ENCODE assay signal across 9 mouse cellular contexts in the genomic region with DNA sequence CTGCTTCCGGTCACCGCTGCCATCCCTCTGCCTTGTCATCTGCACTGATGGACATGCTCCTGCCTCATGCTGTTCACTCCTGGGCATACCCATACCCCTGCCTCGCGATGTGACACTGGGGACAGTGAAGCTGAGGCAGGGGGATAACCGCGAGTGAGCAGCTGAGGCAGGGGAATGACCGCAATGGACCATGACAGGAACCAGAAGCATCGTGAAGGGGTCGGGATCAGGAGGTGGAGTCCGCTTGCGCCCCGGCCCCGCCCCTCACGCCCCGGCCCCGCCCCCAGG. TPM values are rescaled to one million over a fixed set of nuclear protein-coding genes. Genes with fewer than 3 reads are reported as not detected.
DNase-seq lines count a peak whose midpoint lies in the region; ATAC-seq and TF ChIP-seq lines count a peak whose summit lies in the region.
"Had no signal": no experiment of that assay in that cellular context is flagged by ENCODE, and none has a peak within 500 bp of the region (broad histone marks: within the 10 kb centered on the region; RNA-seq: fewer than 3 reads in every experiment).

No protein-coding gene starts in this region.

- H3K4me2 ChIP-seq in embryonic facial prominence, embryonic 13.5 days, result peak overlapping the region; percentile 73
- H3K4me2 ChIP-seq in hindbrain, embryonic 15.5 days, result peak overlapping the region; percentile 93
- H3K4me2 ChIP-seq in midbrain, embryonic 16.5 days (ENCODE audit: low read length), result peak overlapping the region; percentile 79

- TF ChIP-seq CTCF in liver, adult 2 months (IDR thresholded peaks at IDR 0.05; ENCODE audit: low read depth, low read length), result no peak

- WGBS in liver, adult 2 months, result 28% methylated on average over 16 of the region's 16 CpGs
- WGBS in embryonic facial prominence, embryonic 13.5 days, result 31% methylated on average over 16 of the region's 16 CpGs
- 20% methylated on average over 16 of the region's 16 CpGs for WGBS in hindbrain, embryonic 15.5 days
- WGBS in midbrain, embryonic 16.5 days, result 26% methylated on average over 16 of the region's 16 CpGs

- H3K9ac ChIP-seq in liver, adult 2 months (ENCODE audit: low read depth, low read length), result peak overlapping the region; percentile 23
- H3K9ac ChIP-seq in embryonic facial prominence, embryonic 13.5 days, result peak overlapping the region; percentile 67; the same call in 1 of the 2 replicates
- H3K9ac ChIP-seq in hindbrain, embryonic 15.5 days, result peak overlapping the region; percentile 53
- H3K9ac ChIP-seq in midbrain, embryonic 16.5 days (ENCODE audit: low read depth, low read length), result peak overlapping the region; percentile 76

- peaks cover 61% of the 10 kb centered on the region for H3K9me3 ChIP-seq in embryonic facial prominence, embryonic 13.5 days
- peaks cover 6% of the 10 kb centered on the region; the same call in 1 of the 2 replicates for H3K9me3 ChIP-seq in hindbrain, embryonic 15.5 days
- H3K9me3 ChIP-seq in midbrain, embryonic 16.5 days (replicated peaks; ENCODE audit: control insufficient read depth, low read length, poor library complexity, severe bottlenecking), result peaks cover 23% of the 10 kb centered on the region; the same call in 1 of the 2 replicates

- H3K79me2 ChIP-seq in liver, adult 2 months (ENCODE audit: control insufficient read depth, insufficient read depth, low read length), result no peaks in the 10 kb centered on the region

- no peaks in the 10 kb centered on the region for H3K36me3 ChIP-seq in liver, adult 2 months (ENCODE audit: control insufficient read depth, insufficient read depth, low read length)
- peaks cover 30% of the 10 kb centered on the region for H3K36me3 ChIP-seq in embryonic facial prominence, embryonic 13.5 days
- H3K36me3 ChIP-seq in hindbrain, embryonic 15.5 days, result no peaks in the 10 kb centered on the region
- 0 out of 2 replicates have a peak, but pooled peaks cover 3% of the 10 kb centered on the region for H3K36me3 ChIP-seq in midbrain, embryonic 16.5 days (ENCODE audit: control insufficient read depth, insufficient read depth, low read length)

- ATAC-seq in embryonic facial prominence, embryonic 13.5 days (ENCODE audit: insufficient number of reproducible peaks, insufficient read depth, low FRiP score, low TSS enrichment, low read depth), result no peak
- ATAC-seq in hindbrain, embryonic 15.5 days (ENCODE audit: low FRiP score, low read depth), result peak; percentile 24
- peak; percentile 21 for ATAC-seq in midbrain, embryonic 16.5 days
- no peak for ATAC-seq in activated CD4-positive, CD25-positive, alpha-beta regulatory T cell, adult 4 months

- H3K27me3 ChIP-seq in liver, adult 2 months (ENCODE audit: control insufficient read depth, insufficient read depth, low read length), result no peaks in the 10 kb centered on the region
- H3K27me3 ChIP-seq in embryonic facial prominence, embryonic 13.5 days, result no peaks in the 10 kb centered on the region
- no peaks in the 10 kb centered on the region for H3K27me3 ChIP-seq in hindbrain, embryonic 15.5 days
- H3K27me3 ChIP-seq in midbrain, embryonic 16.5 days (ENCODE audit: control insufficient read depth, insufficient read depth, low read depth, low read length), result no peaks in the 10 kb centered on the region

- peak overlapping the region; percentile 20; the same call in 1 of the 2 replicates for H3K27ac ChIP-seq in liver, adult 2 months (replicated peaks; ENCODE audit: insufficient read depth, low read depth, low read length)
- no peak overlapping the region for H3K27ac ChIP-seq in embryonic facial prominence, embryonic 13.5 days
- no peak overlapping the region for H3K27ac ChIP-seq in hindbrain, embryonic 15.5 days (replicated peaks)
- peak overlapping the region; percentile 77 for H3K27ac ChIP-seq in midbrain, embryonic 16.5 days (ENCODE audit: low read length)

- peak overlapping the region; percentile 71 for H3K4me3 ChIP-seq in liver, adult 2 months (ENCODE audit: insufficient read depth, low read depth, low read length)
- peak overlapping the region; percentile 59 for H3K4me3 ChIP-seq in embryonic facial prominence, embryonic 13.5 days
- peak overlapping the region; percentile 62 for H3K4me3 ChIP-seq in hindbrain, embryonic 15.5 days
- peak overlapping the region; percentile 64 for H3K4me3 ChIP-seq in midbrain, embryonic 16.5 days (ENCODE audit: low read depth, low read length)

- DNase-seq in liver, adult 2 months (ENCODE audit: extremely low read depth, low read depth, low spot score), result no peak
- DNase-seq in liver, result no peak
- no peak for DNase-seq in adrenal gland, adult 8-10 months
- DNase-seq in spleen, adult 18-20 months, result no peak

- no peaks in the 10 kb centered on the region for H3K4me1 ChIP-seq in liver, adult 2 months (ENCODE audit: control insufficient read depth, insufficient read depth, low read length)
- no peaks in the 10 kb centered on the region for H3K4me1 ChIP-seq in embryonic facial prominence, embryonic 13.5 days
- 0 out of 2 replicates have a peak, but pooled peaks cover 3% of the 10 kb centered on the region for H3K4me1 ChIP-seq in hindbrain, embryonic 15.5 days (replicated peaks)
- H3K4me1 ChIP-seq in midbrain, embryonic 16.5 days (ENCODE audit: control insufficient read depth, insufficient read depth, low read length), result no peaks in the 10 kb centered on the region

- no peak for TF ChIP-seq POLR2A in liver, adult 2 months (IDR thresholded peaks at IDR 0.05; ENCODE audit: extremely low read depth, insufficient read depth, low read length)

RNA-seq across cellular contexts. Expression of a gene that starts 0.7 kb away (rescaled TPM):
- total RNA-seq in liver, adult 2 months (2014; rRNA removed), result 1.6 and 1.9 TPM in 2 replicates
- 6.4 and 9.7 TPM in 2 replicates for polyA plus RNA-seq in liver, adult 2 months (2012; rRNA removed)
- 3.8 and 4.4 TPM in 2 replicates for polyA plus RNA-seq in embryonic facial prominence, embryonic 13.5 days (2015; fragmentation: Nextera tagmentation; extraction: Ambion mirVana)
- polyA plus RNA-seq in hindbrain, embryonic 15.5 days (2015; fragmentation: Nextera tagmentation; extraction: Ambion mirVana), result 2.1 and 2.8 TPM in 2 replicates
- polyA plus RNA-seq in midbrain, embryonic 16.5 days (2015; fragmentation: Nextera tagmentation; extraction: Ambion mirVana), result 2.3 and 2.7 TPM in 2 replicates
- 1 to 10 TPM; 8.2 to 8.5 TPM for polyA plus RNA-seq in activated CD4-positive, CD25-positive, alpha-beta regulatory T cell, adult 4 months (2017; shearing (Covaris generic))
- 10 to 100 TPM in 1 of 4 experiments, 1 to 10 TPM in 3; 8.8 to 11.5 (median 9.1) TPM for total RNA-seq in adrenal gland, adult 8-10 months (2022)

RNA-seq across cellular contexts. Expression of a gene that starts 24.1 kb away (rescaled TPM):
- total RNA-seq in liver, adult 2 months (2014; rRNA removed), result not detected in 2 replicates
- polyA plus RNA-seq in liver, adult 2 months (2012; rRNA removed), result not detected in 2 replicates
- not detected in 2 replicates for polyA plus RNA-seq in embryonic facial prominence, embryonic 13.5 days (2015; fragmentation: Nextera tagmentation; extraction: Ambion mirVana)
- polyA plus RNA-seq in hindbrain, embryonic 15.5 days (2015; fragmentation: Nextera tagmentation; extraction: Ambion mirVana), result 0.16 TPM in 1 of 2 replicates, not detected in the other
- 0.22 TPM in 1 of 2 replicates, not detected in the other for polyA plus RNA-seq in midbrain, embryonic 16.5 days (2015; fragmentation: Nextera tagmentation; extraction: Ambion mirVana)
- not detected for polyA plus RNA-seq in activated CD4-positive, CD25-positive, alpha-beta regulatory T cell, adult 4 months (2017; shearing (Covaris generic))
- total RNA-seq in adrenal gland, adult 8-10 months (2022), result not detected
- total RNA-seq: left cerebral cortex, adult 8-10 months had no signal

RNA-seq across cellular contexts. Expression of a gene that starts 54.3 kb away (rescaled TPM):
- total RNA-seq in liver, adult 2 months (2014; rRNA removed), result not detected in 2 replicates
- not detected in 2 replicates for polyA plus RNA-seq in liver, adult 2 months (2012; rRNA removed)
- polyA plus RNA-seq in embryonic facial prominence, embryonic 13.5 days (2015; fragmentation: Nextera tagmentation; extraction: Ambion mirVana), result 0.18 TPM in 1 of 2 replicates, not detected in the other
- not detected in 2 replicates for polyA plus RNA-seq in hindbrain, embryonic 15.5 days (2015; fragmentation: Nextera tagmentation; extraction: Ambion mirVana)
- not detected in 2 replicates for polyA plus RNA-seq in midbrain, embryonic 16.5 days (2015; fragmentation: Nextera tagmentation; extraction: Ambion mirVana)
- polyA plus RNA-seq in activated CD4-positive, CD25-positive, alpha-beta regulatory T cell, adult 4 months (2017; shearing (Covaris generic)), result not detected
- total RNA-seq in adrenal gland, adult 8-10 months (2022), result not detected
- total RNA-seq: left cerebral cortex, adult 8-10 months had no signal

Comparison
In these comparisons a context has a peak if more than half of its experiments do, and no peak if none do; other contexts are left out.
1. H3K27ac ChIP-seq: peak in liver, adult 2 months (single experiment) and midbrain, embryonic 16.5 days (single experiment); none in embryonic facial prominence, embryonic 13.5 days (single experiment) and hindbrain, embryonic 15.5 days (single experiment).
2. H3K9ac ChIP-seq: peak in every context shown above with its lines; median percentile 76 in midbrain, embryonic 16.5 days; 67 in embryonic facial prominence, embryonic 13.5 days; 53 in hindbrain, embryonic 15.5 days; 23 in liver, adult 2 months.
3. ATAC-seq: peak in hindbrain, embryonic 15.5 days (single experiment) and midbrain, embryonic 16.5 days (single experiment); none in embryonic facial prominence, embryonic 13.5 days (single experiment) and activated CD4-positive, CD25-positive, alpha-beta regulatory T cell, adult 4 months (single experiment).
4. Peak in every context shown above with its lines, with median percentiles within 50 percentile points of each other: H3K4me3 ChIP-seq and H3K4me2 ChIP-seq.